Mouse (Mus musculus): ENCODE data around the gene Tef. TPM values are rescaled to one million over a fixed set of nuclear protein-coding genes. Genes with fewer than 3 reads are reported as not detected.

Tef gene
- polyA plus RNA-seq, 1 experiment from 2014 or later: 30.0 TPM

GRCm38 (mm10) chr15:81845724-81846123, 43.5 kb downstream of the Tef start:
- Histone ChIP-seq H3K9me3 (replicated peaks) (no peaks in the 10 kb centered on the region), H3K4me2 (replicated peaks) (no peak overlapping the region), H3K4me3 (no peak overlapping the region), H3K9ac (no peak overlapping the region), H3K27me3 (no peaks in the 10 kb centered on the region), H3K4me1 (0 out of 2 replicates have a peak, but pooled peaks cover 2% of the 10 kb centered on the region), H3K36me3 (peaks cover 22% of the 10 kb centered on the region), H3K27ac (no peak overlapping the region)
- ATAC-seq (ENCODE audit: low FRiP score): no peak
- 39% methylated on average over 4 of the region's 4 CpGs for WGBS

DNA sequence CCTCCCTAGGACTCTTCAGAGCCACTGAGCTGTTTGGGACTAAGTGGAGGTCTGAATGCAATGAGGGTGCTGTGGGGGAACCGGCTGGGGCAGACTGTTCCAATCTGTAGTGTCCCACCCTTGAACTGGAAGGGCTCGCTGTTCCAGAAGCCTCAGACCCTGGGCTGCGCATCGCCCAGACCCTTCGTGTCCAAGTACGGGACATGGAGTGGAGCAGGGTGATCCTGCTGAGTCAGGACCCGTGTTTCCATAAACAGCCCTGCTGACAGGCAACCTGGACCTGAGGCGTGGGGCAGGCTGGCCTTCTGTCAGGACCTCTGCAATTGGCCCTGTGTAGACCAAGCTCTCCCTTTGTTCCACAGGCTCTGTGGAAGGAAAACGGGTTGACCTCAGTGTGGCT, 44.5 kb downstream of the Tef start:
- H3K4me1 ChIP-seq: 0 out of 2 replicates have a peak, but pooled peaks cover 2% of the 10 kb centered on the region
- H3K4me3 ChIP-seq: no peak overlapping the region
- no peak overlapping the region for H3K4me2 ChIP-seq (replicated peaks)
- 87% methylated on average over 9 of the region's 9 CpGs for WGBS
- no peaks in the 10 kb centered on the region for H3K9me3 ChIP-seq (replicated peaks)
- H3K36me3 ChIP-seq: peaks cover 32% of the 10 kb centered on the region
- H3K9ac ChIP-seq: no peak overlapping the region
- ATAC-seq (ENCODE audit: low FRiP score): no peak
- H3K27me3 ChIP-seq: no peaks in the 10 kb centered on the region
- no peak overlapping the region for H3K27ac ChIP-seq

- no peak for ATAC-seq (ENCODE audit: low FRiP score)
- Histone ChIP-seq H3K4me1 (0 out of 2 replicates have a peak, but pooled peaks cover 2% of the 10 kb centered on the region), H3K9me3 (replicated peaks) (no peaks in the 10 kb centered on the region), H3K9ac (no peak overlapping the region), H3K4me2 (replicated peaks) (no peak overlapping the region), H3K36me3 (peaks cover 36% of the 10 kb centered on the region), H3K27me3 (no peaks in the 10 kb centered on the region), H3K4me3 (no peak overlapping the region), H3K27ac (no peak overlapping the region)
- WGBS: 86% methylated on average over 4 of the region's 4 CpGs
Observed at GRCm38 (mm10) chr15:81847161-81847560, 44.9 kb downstream of the Tef start.

DNA sequence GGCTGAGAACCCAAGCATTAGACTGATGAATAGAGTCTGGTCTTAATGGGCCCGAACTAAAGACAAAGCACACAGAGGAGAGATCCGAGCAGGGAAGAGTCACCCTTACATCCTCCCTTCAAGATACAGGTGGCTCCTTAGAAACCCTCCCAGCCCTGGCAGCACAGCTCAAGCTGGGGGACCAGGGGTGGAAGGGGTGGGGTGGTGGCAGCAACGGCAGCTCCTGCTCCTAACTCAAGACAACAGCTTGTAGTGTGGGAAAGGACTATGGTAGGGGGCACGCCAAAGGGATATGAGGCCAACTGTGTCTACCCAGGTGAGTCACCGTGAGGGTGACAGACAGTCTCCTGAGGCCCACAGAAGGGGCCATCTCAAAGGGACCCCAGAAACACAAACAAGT, 45.6 kb downstream of the Tef start:
- no peak for ATAC-seq (ENCODE audit: low FRiP score)
- Histone ChIP-seq H3K36me3 (peaks cover 41% of the 10 kb centered on the region), H3K4me1 (0 out of 2 replicates have a peak, but pooled peaks cover 2% of the 10 kb centered on the region), H3K27ac (no peak overlapping the region), H3K9me3 (replicated peaks) (no peaks in the 10 kb centered on the region), H3K9ac (no peak overlapping the region), H3K4me3 (no peak overlapping the region), H3K27me3 (no peaks in the 10 kb centered on the region), H3K4me2 (replicated peaks) (no peak overlapping the region)
- WGBS: 92% methylated on average over 5 of the region's 5 CpGs

GRCm38 (mm10) chr15:81848301-81848700, 46.1 kb downstream of the Tef start:
- no peak overlapping the region for H3K9ac ChIP-seq
- no peaks in the 10 kb centered on the region for H3K27me3 ChIP-seq
- no peak overlapping the region for H3K4me2 ChIP-seq (replicated peaks)
- no peak overlapping the region for H3K4me3 ChIP-seq
- H3K27ac ChIP-seq: no peak overlapping the region
- no peaks in the 10 kb centered on the region for H3K9me3 ChIP-seq (replicated peaks)
- no peak for ATAC-seq (ENCODE audit: low FRiP score)
- peaks cover 41% of the 10 kb centered on the region for H3K36me3 ChIP-seq
- 43% methylated on average over 7 of the region's 7 CpGs for WGBS
- 0 out of 2 replicates have a peak, but pooled peaks cover 2% of the 10 kb centered on the region for H3K4me1 ChIP-seq

DNA sequence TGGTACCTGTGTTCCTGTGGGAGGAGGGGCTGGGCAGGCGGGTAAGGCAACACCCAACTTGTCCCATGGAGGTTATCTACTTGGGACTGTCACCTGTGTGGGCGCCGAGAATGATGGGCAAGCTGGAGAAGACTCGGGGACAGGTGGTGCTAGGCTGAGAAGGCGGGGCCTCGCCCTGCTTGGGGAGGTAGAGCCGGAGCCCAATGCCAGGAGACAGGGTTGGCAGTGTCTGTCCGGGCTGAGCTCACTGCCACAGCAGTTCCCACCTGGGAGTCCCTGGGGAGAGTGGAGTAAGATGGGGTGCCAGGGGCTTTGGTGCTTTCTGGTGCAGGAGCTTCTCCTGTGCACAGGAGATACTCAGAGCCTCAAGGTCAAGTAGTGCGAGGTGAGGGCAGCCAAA, 46.9 kb downstream of the Tef start:
- no peak overlapping the region for H3K4me3 ChIP-seq
- 0 out of 2 replicates have a peak, but pooled peaks cover 2% of the 10 kb centered on the region for H3K4me1 ChIP-seq
- WGBS: 89% methylated on average over 9 of the region's 9 CpGs
- H3K36me3 ChIP-seq: peaks cover 41% of the 10 kb centered on the region
- H3K9ac ChIP-seq: no peak overlapping the region
- no peak overlapping the region for H3K27ac ChIP-seq
- no peak overlapping the region for H3K4me2 ChIP-seq (replicated peaks)
- no peak for ATAC-seq (ENCODE audit: low FRiP score)
- no peaks in the 10 kb centered on the region for H3K9me3 ChIP-seq (replicated peaks)
- H3K27me3 ChIP-seq: no peaks in the 10 kb centered on the region

DNA sequence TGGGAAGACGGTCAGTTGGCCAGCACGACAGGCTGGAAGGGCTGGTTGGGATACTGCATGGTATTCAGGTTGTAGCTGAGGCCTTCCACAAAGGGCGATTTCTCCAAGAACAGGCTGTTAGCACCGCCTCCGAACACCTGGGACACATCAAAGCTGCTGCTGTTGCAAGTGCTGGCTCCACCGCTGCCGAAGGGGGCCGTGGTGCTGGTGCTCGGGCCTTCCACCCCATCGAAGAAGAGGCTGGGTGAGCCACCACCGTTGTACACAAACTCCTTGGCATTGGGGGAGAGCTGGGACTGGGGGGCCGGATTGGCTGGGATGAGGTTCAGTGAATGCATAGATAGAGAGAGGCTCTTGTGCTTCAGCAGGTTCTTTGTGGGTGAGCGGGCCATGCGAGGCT, 48.5 kb downstream of the Tef start:
- H3K36me3 ChIP-seq: peaks cover 41% of the 10 kb centered on the region
- no peak overlapping the region for H3K4me3 ChIP-seq
- no peaks in the 10 kb centered on the region for H3K27me3 ChIP-seq
- no peak overlapping the region for H3K27ac ChIP-seq
- no peak overlapping the region for H3K4me2 ChIP-seq (replicated peaks)
- peaks cover 7% of the 10 kb centered on the region for H3K4me1 ChIP-seq
- 84% methylated on average over 14 of the region's 14 CpGs for WGBS
- ATAC-seq (ENCODE audit: low FRiP score): no peak
- no peaks in the 10 kb centered on the region for H3K9me3 ChIP-seq (replicated peaks)
- H3K9ac ChIP-seq: no peak overlapping the region

DNA sequence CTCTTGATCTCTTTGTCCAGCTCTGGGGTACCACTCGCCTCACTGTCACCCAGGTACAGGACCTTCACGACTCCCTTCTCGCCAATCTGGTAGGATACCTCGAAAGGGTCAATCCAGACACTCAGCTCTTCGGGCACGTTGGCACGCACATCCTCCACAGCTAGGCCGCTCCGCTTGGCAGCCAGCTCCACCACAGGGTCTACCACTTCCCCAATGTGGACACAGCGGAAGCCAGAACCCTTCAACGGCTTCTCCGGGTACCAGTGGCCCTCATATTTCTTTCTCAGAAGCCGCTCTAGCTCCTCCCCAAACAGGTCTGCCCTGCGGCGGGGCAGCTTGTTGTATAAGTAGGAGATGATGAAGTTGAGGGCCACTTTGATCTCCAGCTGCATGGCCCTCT, 49.2 kb downstream of the Tef start:
- Histone ChIP-seq H3K9me3 (replicated peaks) (no peaks in the 10 kb centered on the region), H3K4me3 (no peak overlapping the region), H3K4me1 (peaks cover 9% of the 10 kb centered on the region), H3K4me2 (replicated peaks) (no peak overlapping the region), H3K27ac (no peak overlapping the region), H3K27me3 (no peaks in the 10 kb centered on the region), H3K9ac (no peak overlapping the region), H3K36me3 (peaks cover 41% of the 10 kb centered on the region)
- WGBS: 95% methylated on average over 15 of the region's 15 CpGs
- ATAC-seq (ENCODE audit: low FRiP score): no peak

DNA sequence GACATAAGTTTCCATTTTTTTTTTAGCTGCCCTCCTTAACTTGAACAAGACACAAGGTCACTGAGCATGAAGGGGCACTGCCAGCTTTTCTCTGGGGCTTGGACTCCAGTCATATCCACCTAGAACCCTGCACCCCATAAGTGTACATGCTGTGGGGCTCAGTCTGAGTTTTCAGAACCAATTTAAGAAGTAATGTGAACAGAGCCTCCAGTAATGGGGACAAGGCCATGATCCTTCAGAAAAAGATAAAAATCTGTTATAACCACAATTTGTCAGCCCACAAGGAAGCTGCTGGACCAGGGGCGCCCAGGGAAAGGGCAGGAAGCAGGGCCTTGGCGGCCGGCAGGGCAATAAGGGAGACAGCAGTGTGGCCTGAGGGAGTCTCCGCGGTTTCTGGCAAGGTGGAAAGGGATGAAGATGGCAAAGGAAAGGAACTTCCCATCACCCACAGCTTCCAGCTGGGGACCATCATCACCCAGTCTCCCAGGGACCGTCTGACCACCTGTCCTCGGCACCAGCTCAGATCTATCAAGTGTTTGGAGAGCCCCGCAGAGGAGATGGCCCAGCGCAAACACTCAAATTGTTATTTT, 50.3 kb downstream of the Tef start:
- WGBS: 93% methylated on average over 9 of the region's 9 CpGs
- H3K4me3 ChIP-seq: no peak overlapping the region
- H3K9ac ChIP-seq: no peak overlapping the region
- H3K4me2 ChIP-seq (replicated peaks): no peak overlapping the region
- no peaks in the 10 kb centered on the region for H3K9me3 ChIP-seq (replicated peaks)
- no peaks in the 10 kb centered on the region for H3K27me3 ChIP-seq
- ATAC-seq (ENCODE audit: low FRiP score): no peak
- H3K36me3 ChIP-seq: peaks cover 41% of the 10 kb centered on the region
- peaks cover 15% of the 10 kb centered on the region for H3K4me1 ChIP-seq
- H3K27ac ChIP-seq: no peak overlapping the region

DNA sequence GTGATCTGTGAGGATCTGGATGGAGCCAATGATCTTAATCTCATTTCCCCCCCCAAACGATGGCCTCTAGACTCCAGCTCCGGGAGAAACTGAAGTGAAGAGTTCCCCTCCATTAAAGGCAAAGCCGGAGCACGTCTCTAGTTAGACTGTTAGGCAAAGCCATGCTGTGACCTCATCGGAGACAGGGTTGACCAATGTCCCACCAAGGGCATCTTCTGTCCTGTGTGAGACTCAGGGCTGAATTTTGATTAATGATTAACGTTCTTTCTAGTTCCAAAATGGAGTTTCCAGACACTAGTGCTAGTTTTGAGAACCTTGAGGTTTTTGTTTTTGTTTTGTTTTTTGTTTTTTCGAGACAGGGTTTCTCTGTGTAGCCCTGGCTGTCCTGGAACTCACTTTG, 50.9 kb downstream of the Tef start:
- Histone ChIP-seq H3K9ac (no peak overlapping the region), H3K27ac (no peak overlapping the region), H3K9me3 (replicated peaks) (no peaks in the 10 kb centered on the region), H3K36me3 (peaks cover 37% of the 10 kb centered on the region), H3K4me1 (peaks cover 15% of the 10 kb centered on the region), H3K4me2 (replicated peaks) (no peak overlapping the region), H3K4me3 (no peak overlapping the region), H3K27me3 (no peaks in the 10 kb centered on the region)
- no peak for ATAC-seq (ENCODE audit: low FRiP score)
- 92% methylated on average over 7 of the region's 7 CpGs for WGBS

GRCm38 (mm10) chr15:81856030-81856790, 54.0 kb downstream of the Tef start:
- Histone ChIP-seq H3K9ac (peak overlapping the region; percentile 86), H3K4me1 (peaks cover 18% of the 10 kb centered on the region), H3K36me3 (peaks cover 14% of the 10 kb centered on the region), H3K4me2 (replicated peaks) (peak overlapping the region; percentile 97), H3K4me3 (peak overlapping the region; percentile 87), H3K27me3 (no peaks in the 10 kb centered on the region), H3K9me3 (replicated peaks) (no peaks in the 10 kb centered on the region), H3K27ac (peak overlapping the region; percentile 65)
- 2% methylated on average over 28 of the region's 28 CpGs for WGBS
- peak; percentile 91 for ATAC-seq (ENCODE audit: low FRiP score)

DNA sequence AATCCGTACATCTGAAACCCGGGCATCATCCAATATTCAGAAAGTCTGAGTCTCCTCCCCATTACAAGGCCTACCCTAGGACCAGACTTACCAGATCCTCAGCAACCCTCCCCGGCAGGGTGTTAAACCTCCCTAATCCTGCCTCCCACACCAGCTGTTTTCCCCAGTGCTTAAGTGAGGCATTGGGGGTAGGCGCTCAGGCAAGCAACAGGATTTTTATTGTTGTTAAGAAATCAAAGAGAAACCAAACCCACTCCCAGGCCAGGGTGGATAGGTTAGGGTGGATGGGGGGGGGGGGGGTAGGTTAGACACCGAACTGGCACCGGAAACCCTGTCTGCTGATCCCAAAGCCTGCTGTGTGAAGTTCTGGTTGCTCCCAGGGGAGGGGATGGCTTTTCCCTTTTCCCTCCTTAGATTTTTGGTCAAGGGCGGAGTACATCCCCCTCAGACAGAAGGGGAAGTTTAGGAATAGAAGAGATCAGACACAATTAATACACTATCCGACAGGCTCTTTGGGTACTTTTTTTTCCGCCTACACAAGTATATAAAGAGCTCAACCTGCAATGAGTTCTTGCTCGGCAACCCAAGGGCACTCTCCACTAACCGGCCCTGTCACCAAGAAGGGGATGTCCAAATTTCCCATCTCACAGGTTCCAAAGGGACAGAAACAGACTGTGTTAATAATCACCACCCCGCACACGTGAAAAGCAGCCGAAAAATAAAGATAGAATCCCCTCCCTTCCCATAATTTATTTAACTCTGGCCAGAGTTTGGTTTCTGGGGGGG, 54.9 kb downstream of the Tef start:
- H3K4me1 ChIP-seq: peaks cover 18% of the 10 kb centered on the region
- peak overlapping the region; percentile 86 for H3K9ac ChIP-seq
- WGBS: 2% methylated on average over 14 of the region's 14 CpGs
- peaks cover 5% of the 10 kb centered on the region for H3K36me3 ChIP-seq
- H3K4me2 ChIP-seq (replicated peaks): peak overlapping the region; percentile 97
- ATAC-seq (ENCODE audit: low FRiP score): no peak
- H3K27ac ChIP-seq: peak overlapping the region; percentile 91; the same call in 1 of the 2 replicates
- H3K4me3 ChIP-seq: peak overlapping the region; percentile 87
- H3K9me3 ChIP-seq (replicated peaks): no peaks in the 10 kb centered on the region
- no peaks in the 10 kb centered on the region for H3K27me3 ChIP-seq

Measured in hindbrain, embryonic 12.5 days (tissue).